Mouse (Mus musculus): ENCODE measurements at regions not wholly inside any gene's neighbourhood (a gene's known extent, or its start where the extent isn't known, plus 50 kb on each side); places are given as distances from the start of the nearest gene placed in this dataset.

DNA sequence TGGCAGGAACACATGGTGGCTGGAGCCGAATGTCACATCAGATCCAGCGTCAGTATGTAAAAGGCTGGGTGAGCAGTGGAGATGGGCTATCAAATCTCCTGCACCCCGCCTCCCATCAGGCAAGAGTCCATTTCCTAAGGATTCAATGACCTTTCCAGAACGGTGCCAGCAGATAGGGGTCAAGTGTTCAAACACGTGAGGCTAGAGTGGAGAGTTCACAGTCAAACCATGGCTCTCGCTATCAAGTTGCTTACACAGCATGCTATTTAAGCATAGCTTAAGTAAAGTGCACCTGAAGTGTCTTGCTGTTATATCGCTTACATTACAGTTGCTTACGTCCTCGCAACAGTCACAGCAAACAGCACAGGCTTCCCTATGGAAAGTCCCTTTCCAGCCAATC lies 265.5 kb downstream of the Klf5 start:
- TF ChIP-seq POLR2A (IDR thresholded peaks at IDR 0.05; ENCODE audit: extremely low read depth, insufficient read depth, low read length): no peak
- TF ChIP-seq CTCF (IDR thresholded peaks at IDR 0.05; ENCODE audit: extremely low read depth, insufficient read depth, low read length): no peak
